Mouse (Mus musculus): Measurements from ENCODE around the gene Gabrb1.
"Not testable (repeated sequence)": the region's sequence is repeated elsewhere in the genome, so short reads cannot be mapped to it uniquely, and the experiment has no call there.

Gabrb1 gene

GRCm38 (mm10) chr5:72003811-72004435 is 346.0 kb downstream of the Gabrb1 start:
- no peak for DNase-seq (ENCODE audit: low read depth in 2 of 2, low spot score in 2 of 2)

- DNase-seq (ENCODE audit: low read depth in 2 of 2, low spot score in 2 of 2): no peak
Measured at GRCm38 (mm10) chr5:72036954-72037353, 379.0 kb downstream of the Gabrb1 start.

GRCm38 (mm10) chr5:72043226-72044151 is 385.6 kb downstream of the Gabrb1 start:
- no peak for DNase-seq (ENCODE audit: low read depth in 2 of 2, low spot score in 2 of 2)

GRCm38 (mm10) chr5:72046261-72046660 is 388.3 kb downstream of the Gabrb1 start:
- no peak for DNase-seq (ENCODE audit: low read depth in 2 of 2, low spot score in 2 of 2)

- DNase-seq (ENCODE audit: low read depth in 2 of 2, low spot score in 2 of 2): no peak
Measured at GRCm38 (mm10) chr5:72064079-72064478, 406.2 kb downstream of the Gabrb1 start.

- DNase-seq (ENCODE audit: low read depth in 2 of 2, low spot score in 2 of 2): no peak
Measured at GRCm38 (mm10) chr5:72068826-72069225, 410.9 kb downstream of the Gabrb1 start.

- DNase-seq (ENCODE audit: low read depth in 2 of 2, low spot score in 2 of 2): not testable (repeated sequence)
Measured at GRCm38 (mm10) chr5:72069398-72069797, 411.5 kb downstream of the Gabrb1 start.

GRCm38 (mm10) chr5:72076781-72077180 is 418.9 kb downstream of the Gabrb1 start:
- DNase-seq (ENCODE audit: low read depth in 2 of 2, low spot score in 2 of 2): no peak

GRCm38 (mm10) chr5:72086518-72086917 is 428.6 kb downstream of the Gabrb1 start:
- no peak for DNase-seq (ENCODE audit: low read depth in 2 of 2, low spot score in 2 of 2)

GRCm38 (mm10) chr5:72094582-72094981 is 436.7 kb downstream of the Gabrb1 start:
- no peak for DNase-seq (ENCODE audit: low read depth in 2 of 2, low spot score in 2 of 2)

GRCm38 (mm10) chr5:72095015-72095414 is 437.1 kb downstream of the Gabrb1 start:
- no peak for DNase-seq (ENCODE audit: low read depth in 2 of 2, low spot score in 2 of 2)

- no peak for DNase-seq (ENCODE audit: low read depth in 2 of 2, low spot score in 2 of 2)
Measured at GRCm38 (mm10) chr5:72104274-72104921, 446.5 kb downstream of the Gabrb1 start.

GRCm38 (mm10) chr5:72122414-72123037 is 464.6 kb downstream of the Gabrb1 start:
- DNase-seq (ENCODE audit: low read depth in 2 of 2, low spot score in 2 of 2): no peak

- no peak for DNase-seq (ENCODE audit: low read depth in 2 of 2, low spot score in 2 of 2)
Measured at GRCm38 (mm10) chr5:72126681-72127080, 468.8 kb downstream of the Gabrb1 start.

- no peak for DNase-seq (ENCODE audit: low read depth in 2 of 2, low spot score in 2 of 2)
Measured at GRCm38 (mm10) chr5:72133906-72134305, 476.0 kb downstream of the Gabrb1 start.

GRCm38 (mm10) chr5:72138256-72138655 is 480.3 kb downstream of the Gabrb1 start:
- no peak for DNase-seq (ENCODE audit: low read depth in 2 of 2, low spot score in 2 of 2)

GRCm38 (mm10) chr5:72139619-72140018 is 481.7 kb downstream of the Gabrb1 start:
- DNase-seq (ENCODE audit: low read depth in 2 of 2, low spot score in 2 of 2): no peak

- DNase-seq (ENCODE audit: low read depth in 2 of 2, low spot score in 2 of 2): no peak
Measured at GRCm38 (mm10) chr5:72148679-72149078, 490.8 kb downstream of the Gabrb1 start.

GRCm38 (mm10) chr5:72150870-72151269 is 493.0 kb downstream of the Gabrb1 start:
- DNase-seq (ENCODE audit: low read depth in 2 of 2, low spot score in 2 of 2): no peak

GRCm38 (mm10) chr5:72155686-72156085 is 497.8 kb downstream of the Gabrb1 start:
- DNase-seq (ENCODE audit: low read depth in 2 of 2, low spot score in 2 of 2): not testable (repeated sequence)

- DNase-seq (ENCODE audit: low read depth in 2 of 2, low spot score in 2 of 2): no peak
Measured at GRCm38 (mm10) chr5:72156598-72156997, 498.7 kb downstream of the Gabrb1 start.

Data from CD8-positive naive resting alpha-beta T cell, adult 2 months (primary cell).